Mouse (Mus musculus): ENCODE measurements at regions not wholly inside any gene's neighbourhood (a gene's known extent, or its start where the extent isn't known, plus 50 kb on each side); places are given as distances from the start of the nearest gene placed in this dataset.

- H3K27ac ChIP-seq = no peak overlapping the region
- peaks cover 31% of the 10 kb centered on the region for H3K4me1 ChIP-seq
- H3K9ac ChIP-seq = no peak overlapping the region
- 4% methylated on average over 3 of the region's 3 CpGs for WGBS
- H3K4me3 ChIP-seq = no peak overlapping the region
- H3K4me2 ChIP-seq (replicated peaks) = no peak overlapping the region
- no peaks in the 10 kb centered on the region for H3K9me3 ChIP-seq
- no peaks in the 10 kb centered on the region for H3K36me3 ChIP-seq
- peak; percentile 59; the same call in 1 of the 2 replicates for ATAC-seq (ENCODE audit: low FRiP score, low read depth)
- H3K27me3 ChIP-seq = no peaks in the 10 kb centered on the region
Measured at GRCm38 (mm10) chr2:159501039-159501438, 706.4 kb downstream of the Dhx35 start.

GRCm38 (mm10) chr2:159519066-159519465, 724.5 kb downstream of the Dhx35 start:
- WGBS = 42% methylated on average over 4 of the region's 4 CpGs
- H3K27ac ChIP-seq = no peak overlapping the region
- no peak overlapping the region for H3K4me2 ChIP-seq (replicated peaks)
- no peak overlapping the region for H3K4me3 ChIP-seq
- no peaks in the 10 kb centered on the region for H3K27me3 ChIP-seq
- no peaks in the 10 kb centered on the region for H3K9me3 ChIP-seq
- H3K9ac ChIP-seq = no peak overlapping the region
- no peaks in the 10 kb centered on the region for H3K36me3 ChIP-seq
- no peaks in the 10 kb centered on the region for H3K4me1 ChIP-seq
- no peak for ATAC-seq (ENCODE audit: low FRiP score, low read depth)

DNA sequence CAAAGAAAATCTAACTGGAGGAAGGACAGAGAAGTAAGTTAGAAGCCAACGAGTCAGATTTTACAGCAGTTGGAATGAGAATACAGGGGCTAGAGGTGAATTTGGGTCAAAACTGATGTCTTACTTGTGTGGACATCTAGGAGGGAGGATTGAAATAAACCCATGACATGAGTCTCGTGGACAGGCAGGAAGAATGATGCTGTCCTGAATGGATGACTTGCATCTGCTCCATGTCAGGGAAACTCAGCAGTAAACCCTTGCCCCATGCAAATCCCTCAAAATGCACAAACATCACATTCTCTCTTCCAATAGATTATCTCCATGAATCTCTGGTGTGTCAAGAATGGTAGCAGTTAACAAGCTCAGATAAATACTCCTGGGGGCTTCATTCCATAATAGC, 729.1 kb downstream of the Dhx35 start:
- Histone ChIP-seq H3K36me3 (no peaks in the 10 kb centered on the region), H3K27me3 (no peaks in the 10 kb centered on the region), H3K27ac (no peak overlapping the region), H3K9me3 (no peaks in the 10 kb centered on the region), H3K4me2 (replicated peaks) (no peak overlapping the region), H3K4me3 (no peak overlapping the region), H3K4me1 (no peaks in the 10 kb centered on the region), H3K9ac (no peak overlapping the region)
- ATAC-seq (ENCODE audit: low FRiP score, low read depth) = no peak
- WGBS = 72% methylated on average over 2 of the region's 2 CpGs

GRCm38 (mm10) chr2:159534951-159535350, 740.3 kb downstream of the Dhx35 start:
- Histone ChIP-seq H3K4me3 (no peak overlapping the region), H3K27me3 (no peaks in the 10 kb centered on the region), H3K4me1 (peaks cover 11% of the 10 kb centered on the region; the same call in 1 of the 2 replicates), H3K36me3 (no peaks in the 10 kb centered on the region), H3K4me2 (replicated peaks) (no peak overlapping the region), H3K9ac (no peak overlapping the region), H3K27ac (no peak overlapping the region), H3K9me3 (no peaks in the 10 kb centered on the region)
- 33% methylated on average over 2 of the region's 2 CpGs for WGBS
- ATAC-seq (ENCODE audit: low FRiP score, low read depth) = no peak

DNA sequence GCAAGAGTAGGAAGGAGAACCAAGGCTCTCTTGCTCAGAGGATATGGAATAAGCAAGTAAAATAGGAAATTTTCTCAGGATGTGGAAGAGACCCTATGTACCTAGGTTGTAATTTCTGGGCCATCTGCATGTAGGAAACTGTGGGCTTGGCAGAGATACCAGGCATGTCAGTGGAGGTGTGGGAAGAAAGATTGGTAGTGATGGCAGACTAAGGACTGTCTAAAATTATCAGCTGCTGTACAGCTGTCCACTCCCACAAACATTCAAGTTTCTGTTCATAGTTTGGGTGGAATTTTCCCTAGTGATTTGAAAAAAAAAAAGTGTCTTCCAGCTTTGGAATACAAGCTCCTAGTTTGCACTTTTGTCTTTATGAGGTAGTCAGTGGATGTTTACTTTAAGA, 744.7 kb downstream of the Dhx35 start:
- H3K27ac ChIP-seq = no peak overlapping the region
- no peak overlapping the region for H3K9ac ChIP-seq
- no peaks in the 10 kb centered on the region for H3K36me3 ChIP-seq
- H3K4me3 ChIP-seq = no peak overlapping the region
- no peaks in the 10 kb centered on the region for H3K9me3 ChIP-seq
- no peak for ATAC-seq (ENCODE audit: low FRiP score, low read depth)
- H3K4me2 ChIP-seq (replicated peaks) = no peak overlapping the region
- no peaks in the 10 kb centered on the region for H3K27me3 ChIP-seq
- H3K4me1 ChIP-seq = peaks cover 23% of the 10 kb centered on the region

GRCm38 (mm10) chr2:159557567-159557966, 763.0 kb downstream of the Dhx35 start:
- H3K9me3 ChIP-seq = no peaks in the 10 kb centered on the region
- H3K27ac ChIP-seq = no peak overlapping the region
- no peaks in the 10 kb centered on the region for H3K27me3 ChIP-seq
- H3K4me1 ChIP-seq = no peaks in the 10 kb centered on the region
- H3K36me3 ChIP-seq = no peaks in the 10 kb centered on the region
- 90% methylated on average over 3 of the region's 3 CpGs for WGBS
- no peak overlapping the region for H3K9ac ChIP-seq
- H3K4me3 ChIP-seq = no peak overlapping the region
- H3K4me2 ChIP-seq (replicated peaks) = no peak overlapping the region
- no peak for ATAC-seq (ENCODE audit: low FRiP score, low read depth)

GRCm38 (mm10) chr2:159565255-159565654, 768.7 kb downstream of the Gm826 start:
- ATAC-seq (ENCODE audit: low FRiP score, low read depth) = no peak
- Histone ChIP-seq H3K4me2 (replicated peaks) (no peak overlapping the region), H3K4me1 (peaks cover 4% of the 10 kb centered on the region), H3K4me3 (no peak overlapping the region), H3K36me3 (no peaks in the 10 kb centered on the region), H3K27me3 (peaks cover 8% of the 10 kb centered on the region), H3K9me3 (no peaks in the 10 kb centered on the region), H3K27ac (no peak overlapping the region), H3K9ac (no peak overlapping the region)
- 48% methylated on average over 4 of the region's 4 CpGs for WGBS

DNA sequence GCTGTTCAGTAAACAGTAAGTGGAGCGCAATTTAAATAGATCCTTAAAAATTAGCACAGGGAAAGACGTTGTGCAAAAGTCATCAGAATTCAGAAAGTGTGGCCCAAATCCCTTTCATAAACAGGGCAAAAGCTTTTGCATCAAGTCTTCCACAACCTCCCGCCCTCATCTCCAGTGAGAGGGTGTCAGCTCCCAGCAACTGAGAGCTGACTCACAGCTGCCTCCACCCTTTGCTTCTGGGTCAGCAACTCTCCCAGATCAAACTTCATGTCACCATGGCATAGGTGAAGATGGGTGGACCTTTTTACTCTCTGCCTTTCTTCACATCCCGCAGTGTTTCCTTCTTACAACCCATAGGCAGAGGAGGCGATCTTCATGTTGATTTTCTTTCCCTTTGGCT, 768.0 kb downstream of the Gm826 start:
- no peak for ATAC-seq (ENCODE audit: low FRiP score, low read depth)
- WGBS = 87% methylated on average over 5 of the region's 5 CpGs

GRCm38 (mm10) chr2:159566461-159566860, 767.5 kb downstream of the Gm826 start:
- Histone ChIP-seq H3K9ac (no peak overlapping the region), H3K9me3 (no peaks in the 10 kb centered on the region)
- WGBS = 36% methylated on average over 5 of the region's 5 CpGs

More for the DNA sequence above, 768.0 kb downstream of the Gm826 start:
- no peaks in the 10 kb centered on the region for H3K9me3 ChIP-seq
- H3K4me1 ChIP-seq = peaks cover 4% of the 10 kb centered on the region
- peaks cover 8% of the 10 kb centered on the region for H3K27me3 ChIP-seq
- no peak overlapping the region for H3K27ac ChIP-seq
- H3K4me2 ChIP-seq (replicated peaks) = no peak overlapping the region
- H3K4me3 ChIP-seq = no peak overlapping the region
- no peaks in the 10 kb centered on the region for H3K36me3 ChIP-seq
- H3K9ac ChIP-seq = no peak overlapping the region

DNA sequence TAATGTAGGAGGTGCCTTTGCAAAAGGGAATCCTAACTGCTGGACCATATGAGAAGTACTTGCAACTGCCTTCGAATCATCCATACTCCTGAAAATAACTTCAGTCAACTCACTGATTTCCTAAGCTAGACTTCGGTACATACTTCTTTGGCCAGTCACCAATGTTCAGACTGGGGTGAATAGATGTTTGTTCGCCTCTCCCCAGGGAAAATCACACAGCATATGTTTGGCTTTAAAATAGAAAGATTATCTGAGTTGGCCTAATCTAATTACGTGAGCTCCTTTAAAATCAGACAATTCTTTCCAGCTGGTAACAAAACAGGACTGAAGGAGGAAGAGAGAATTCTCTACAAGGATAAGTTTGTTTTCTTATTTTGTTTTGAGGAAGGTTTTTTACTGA, 765.6 kb downstream of the Gm826 start:
- Histone ChIP-seq H3K4me2 (replicated peaks) (no peak overlapping the region), H3K4me3 (no peak overlapping the region), H3K4me1 (peaks cover 4% of the 10 kb centered on the region), H3K27me3 (peaks cover 8% of the 10 kb centered on the region), H3K9me3 (no peaks in the 10 kb centered on the region), H3K27ac (no peak overlapping the region), H3K36me3 (no peaks in the 10 kb centered on the region), H3K9ac (no peak overlapping the region)
- WGBS = 85% methylated on average over 4 of the region's 4 CpGs
- no peak for ATAC-seq (ENCODE audit: low FRiP score, low read depth)

More at GRCm38 (mm10) chr2:159566461-159566860, 767.5 kb downstream of the Gm826 start:
- H3K4me1 ChIP-seq = peaks cover 4% of the 10 kb centered on the region
- no peak overlapping the region for H3K4me3 ChIP-seq
- ATAC-seq (ENCODE audit: low FRiP score, low read depth) = no peak
- H3K36me3 ChIP-seq = no peaks in the 10 kb centered on the region
- no peak overlapping the region for H3K4me2 ChIP-seq (replicated peaks)
- no peak overlapping the region for H3K27ac ChIP-seq
- peaks cover 8% of the 10 kb centered on the region for H3K27me3 ChIP-seq

- WGBS = 69% methylated on average over 2 of the region's 2 CpGs
- H3K4me2 ChIP-seq (replicated peaks) = no peak overlapping the region
- 0 out of 2 replicates have a peak, but pooled peaks cover 3% of the 10 kb centered on the region for H3K27me3 ChIP-seq
- H3K27ac ChIP-seq = no peak overlapping the region
- peaks cover 13% of the 10 kb centered on the region for H3K4me1 ChIP-seq
- H3K4me3 ChIP-seq = no peak overlapping the region
- H3K9ac ChIP-seq = no peak overlapping the region
- H3K9me3 ChIP-seq = no peaks in the 10 kb centered on the region
- H3K36me3 ChIP-seq = no peaks in the 10 kb centered on the region
- ATAC-seq (ENCODE audit: low FRiP score, low read depth) = no peak
Measured at GRCm38 (mm10) chr2:159571862-159572261, 762.1 kb downstream of the Gm826 start.

- no peak for ATAC-seq (ENCODE audit: low FRiP score, low read depth)
- H3K27ac ChIP-seq = no peak overlapping the region
- H3K9me3 ChIP-seq = no peaks in the 10 kb centered on the region
- H3K27me3 ChIP-seq = 0 out of 2 replicates have a peak, but pooled peaks cover 3% of the 10 kb centered on the region
- no peak overlapping the region for H3K9ac ChIP-seq
- 26% methylated on average over 5 of the region's 5 CpGs for WGBS
- H3K36me3 ChIP-seq = no peaks in the 10 kb centered on the region
- no peak overlapping the region for H3K4me3 ChIP-seq
- H3K4me2 ChIP-seq (replicated peaks) = no peak overlapping the region
- H3K4me1 ChIP-seq = peaks cover 16% of the 10 kb centered on the region
Measured at GRCm38 (mm10) chr2:159575271-159575670, 758.7 kb downstream of the Gm826 start.

GRCm38 (mm10) chr2:159583103-159583502, 750.9 kb downstream of the Gm826 start:
- H3K27ac ChIP-seq = no peak overlapping the region
- H3K36me3 ChIP-seq = no peaks in the 10 kb centered on the region
- WGBS = 28% methylated on average over 8 of the region's 8 CpGs
- H3K9me3 ChIP-seq = no peaks in the 10 kb centered on the region
- no peak overlapping the region for H3K4me3 ChIP-seq
- peak; percentile 28; the same call in 1 of the 2 replicates for ATAC-seq (ENCODE audit: low FRiP score, low read depth)
- H3K4me2 ChIP-seq (replicated peaks) = no peak overlapping the region
- H3K4me1 ChIP-seq = peaks cover 30% of the 10 kb centered on the region
- H3K27me3 ChIP-seq = peaks cover 37% of the 10 kb centered on the region
- H3K9ac ChIP-seq = no peak overlapping the region
